Mouse (Mus musculus): ENCODE results near the gene Cyth4.

The Cyth4 gene

DNA sequence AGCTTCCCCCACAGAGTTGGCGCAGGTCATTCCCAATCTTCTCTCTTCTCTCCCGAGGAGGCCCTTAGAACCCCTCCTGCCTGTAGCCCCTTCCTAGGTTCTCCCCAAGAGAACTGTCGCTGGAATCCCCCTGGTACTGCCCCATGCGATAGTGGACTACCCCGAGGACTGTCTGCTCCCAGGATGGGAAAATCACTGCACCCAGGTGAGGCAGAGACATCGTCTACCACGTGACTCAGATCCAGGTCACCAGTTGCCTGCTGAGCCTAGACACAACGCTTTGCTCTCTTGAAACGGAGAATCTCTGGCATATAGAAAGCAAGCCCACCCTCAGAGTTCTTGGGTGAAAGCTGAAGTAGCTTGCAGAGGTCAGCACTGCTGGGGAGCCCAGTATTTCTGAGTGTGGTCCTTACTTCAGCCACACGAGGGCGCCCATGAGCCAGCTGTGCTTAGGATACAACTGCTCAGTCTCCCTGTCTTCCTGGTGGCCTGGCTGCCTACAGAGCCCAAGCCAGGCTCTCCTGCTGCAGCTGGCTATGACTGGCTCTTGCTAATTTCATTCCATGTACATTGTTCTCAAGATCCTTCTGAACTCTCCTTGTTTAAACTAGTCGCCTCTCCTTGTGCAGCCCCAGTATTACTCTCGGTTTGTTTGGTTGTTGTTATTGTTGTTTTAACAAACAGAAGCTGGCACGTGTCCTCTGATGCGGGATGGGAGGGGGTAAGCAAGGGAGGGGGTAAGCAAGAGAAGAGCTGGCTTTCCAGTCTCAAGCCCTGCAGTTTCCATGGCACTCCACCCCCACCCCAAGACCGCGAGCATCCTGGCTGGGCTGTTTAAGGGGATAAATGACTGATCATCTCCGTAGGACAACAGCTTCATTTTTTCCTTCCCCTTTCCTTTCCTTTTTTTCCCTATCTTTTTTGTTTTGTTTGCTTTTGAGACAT, 9.5 kb upstream of the Cyth4 start:
- DNase-seq: peak; percentile 84

DNA sequence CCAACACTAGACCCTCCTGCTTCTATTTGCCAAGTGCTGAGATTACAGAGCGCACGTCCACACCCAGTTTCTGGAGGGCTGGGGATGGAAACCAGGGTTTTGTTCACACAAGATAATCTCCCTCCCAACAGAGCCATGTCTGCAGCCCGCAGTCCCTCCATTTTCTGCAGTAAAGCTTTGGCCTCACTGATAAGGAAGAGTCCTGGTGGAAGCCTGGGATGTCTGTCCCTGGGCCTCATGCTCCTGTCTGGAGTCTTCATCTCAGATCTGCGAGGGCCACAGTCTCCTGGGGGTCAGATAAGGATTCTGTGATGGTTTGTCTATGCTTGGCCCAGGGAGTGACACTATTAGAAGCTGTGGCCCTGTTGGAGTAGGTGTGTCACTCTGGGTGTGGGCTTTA, 8.8 kb upstream of the Cyth4 start:
- DNase-seq: no peak

DNA sequence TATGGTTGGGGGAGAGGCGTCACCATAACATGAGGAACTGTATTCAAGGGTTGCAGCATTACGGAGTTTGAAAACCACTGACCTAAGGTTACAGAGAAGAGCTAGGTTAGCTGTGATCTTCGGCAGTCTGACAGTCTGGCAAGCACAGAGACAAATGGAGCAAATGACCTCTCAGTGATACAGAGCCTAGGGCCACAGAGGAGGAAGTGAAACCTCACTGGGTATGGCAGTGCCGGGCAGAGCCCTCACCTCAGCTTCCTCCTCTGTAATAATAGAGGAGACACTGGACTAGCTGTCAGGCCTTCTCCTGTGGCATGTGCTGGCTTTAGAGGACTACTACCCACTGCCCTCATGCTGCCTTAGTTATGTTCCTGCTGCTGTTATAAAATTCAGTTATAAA, 7.9 kb upstream of the Cyth4 start:
- peak; percentile 27 for DNase-seq

DNA sequence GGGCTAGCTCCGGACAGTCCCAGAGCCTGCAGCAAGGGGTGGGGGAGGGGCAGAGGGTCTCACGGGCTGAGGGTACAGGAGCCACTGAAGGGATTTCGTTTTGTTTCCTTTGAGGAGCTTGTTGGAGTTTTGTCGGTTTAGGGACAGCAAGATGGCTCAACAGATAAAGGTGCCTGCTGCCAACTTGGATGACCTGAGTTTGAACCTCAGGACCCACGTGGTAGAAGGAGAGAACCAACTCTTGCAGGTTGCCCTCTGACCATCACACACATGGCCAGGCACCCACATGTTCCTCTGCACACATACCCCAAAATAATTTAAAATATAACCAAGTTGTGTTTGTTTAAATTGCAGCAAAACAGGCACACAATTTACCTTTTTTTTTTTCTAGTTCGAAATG, 6.9 kb upstream of the Cyth4 start:
- DNase-seq: no peak

DNA sequence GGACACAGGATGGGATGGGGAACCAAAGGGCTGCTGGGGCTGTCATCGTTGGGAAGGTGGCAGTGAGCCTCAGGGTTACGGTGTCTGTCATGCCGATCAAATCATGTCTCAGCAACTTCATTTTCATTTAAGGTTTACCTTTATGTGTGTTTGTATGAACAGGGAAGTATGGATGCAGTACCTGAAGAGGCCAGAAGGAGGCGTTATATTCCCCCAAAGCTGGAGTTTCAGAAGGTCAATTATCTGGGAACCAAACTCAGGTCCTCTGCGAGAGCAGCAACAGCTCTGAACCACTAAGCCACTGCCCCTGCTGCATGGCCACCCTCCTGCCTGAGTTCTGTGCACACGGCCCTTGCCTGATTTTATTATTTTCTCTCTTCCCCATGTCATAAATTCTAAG, 6.1 kb upstream of the Cyth4 start:
- no peak for DNase-seq

DNA sequence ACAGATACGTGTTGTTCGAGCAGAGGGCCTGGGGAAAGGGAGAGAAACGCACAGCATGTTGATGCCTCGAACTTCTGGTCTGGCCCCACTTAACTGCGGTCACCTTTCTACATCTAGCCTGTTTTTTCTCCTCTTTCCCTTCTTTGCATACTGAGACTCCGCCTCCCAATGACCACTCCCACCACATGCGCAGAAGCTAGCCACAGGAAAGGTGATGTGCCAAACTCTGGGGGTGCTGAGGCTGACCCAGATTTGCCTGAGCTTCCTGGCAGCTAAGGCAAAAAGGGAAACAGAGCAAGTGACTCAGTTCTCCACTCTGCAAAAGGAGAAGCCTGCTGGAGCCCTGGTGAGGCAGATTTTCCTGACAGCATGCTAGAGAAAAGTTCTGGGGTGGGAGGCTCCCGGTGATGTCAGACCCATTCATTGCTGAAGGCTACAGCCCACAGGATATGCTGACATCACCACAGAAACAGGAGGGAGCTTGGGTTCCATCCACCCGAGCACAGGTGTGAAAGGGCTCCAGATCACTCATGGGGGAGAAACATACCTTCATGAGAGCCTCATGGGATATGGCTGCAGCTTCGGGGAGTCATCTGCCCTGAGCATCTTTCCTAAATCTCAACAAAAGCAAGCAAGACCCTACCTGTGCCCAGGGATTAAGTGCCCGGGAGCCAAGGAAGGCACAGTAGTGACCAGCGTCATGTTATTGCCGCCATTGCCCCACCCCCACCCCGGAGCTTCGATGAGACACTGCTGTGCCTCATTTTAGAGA, 5.0 kb upstream of the Cyth4 start:
- no peak for DNase-seq

DNA sequence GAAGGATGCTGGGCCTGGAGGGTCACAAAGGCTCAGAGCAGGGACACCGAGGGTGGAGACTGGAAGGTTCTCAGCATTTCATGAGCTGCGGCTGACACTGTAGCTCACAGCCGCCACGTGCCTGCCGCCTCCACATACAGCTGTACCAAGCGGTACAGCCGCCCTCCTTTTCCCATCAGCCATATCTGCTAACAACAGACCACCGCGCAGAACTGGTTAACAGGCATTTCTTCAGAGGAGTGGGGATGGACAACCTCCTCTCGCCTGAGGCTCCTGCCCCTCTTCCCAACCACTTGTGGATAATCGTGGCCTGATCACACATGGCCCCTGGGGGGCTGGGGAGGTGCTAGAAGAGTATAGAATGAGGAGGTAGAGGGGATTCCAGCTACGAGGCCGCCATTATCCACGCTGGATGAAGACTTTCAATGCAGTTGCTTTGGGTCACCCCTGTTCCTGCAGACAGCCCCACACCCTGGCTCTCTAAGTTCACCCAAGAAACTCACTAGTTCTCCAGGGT, 4.3 kb upstream of the Cyth4 start:
- DNase-seq: no peak

DNA sequence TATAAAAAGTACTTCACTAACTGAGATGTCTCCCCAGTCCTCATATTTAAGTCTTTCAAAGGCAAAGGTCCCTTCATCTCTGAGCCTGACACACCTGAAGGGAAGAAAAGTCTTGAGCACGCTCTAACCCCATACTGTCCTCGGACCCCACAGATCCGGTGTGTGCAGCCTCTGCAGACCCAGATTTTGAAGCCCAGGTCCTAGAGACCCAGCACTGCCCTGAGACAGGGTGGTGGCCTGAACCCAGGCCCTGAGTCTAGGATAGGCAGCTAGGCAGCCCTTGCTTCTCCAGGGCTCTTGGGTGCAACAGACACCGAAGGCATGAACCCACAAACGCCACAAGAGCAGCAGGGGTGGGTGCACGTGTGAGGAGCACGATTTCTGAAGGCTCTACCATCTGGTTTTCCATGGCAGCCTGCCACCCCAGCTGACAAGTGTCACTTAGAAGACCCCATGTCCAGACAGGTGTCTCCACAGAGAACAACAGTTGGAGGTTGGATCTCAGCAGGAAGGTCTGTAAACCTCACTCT, 2.9 kb upstream of the Cyth4 start:
- no peak for DNase-seq

DNA sequence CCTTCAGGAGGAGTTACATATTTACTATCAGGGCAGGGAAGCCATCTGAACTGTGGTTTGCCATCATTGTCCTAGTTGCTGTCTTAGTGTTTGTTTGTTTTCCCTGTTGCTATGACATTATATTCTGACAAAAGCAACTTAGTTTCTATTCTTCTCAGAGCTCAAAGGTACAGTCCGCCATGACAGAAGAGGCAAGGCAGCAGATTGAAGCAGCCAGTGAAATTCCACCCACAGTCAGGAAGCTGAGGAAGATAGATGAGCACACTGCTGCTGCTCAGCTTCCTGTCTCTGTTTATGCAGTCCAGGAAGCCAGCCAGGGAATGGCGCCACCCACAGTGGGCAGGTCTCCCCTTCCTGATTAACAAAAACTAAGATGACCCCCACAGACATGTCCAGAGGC, 2.0 kb upstream of the Cyth4 start:
- no peak for DNase-seq

DNA sequence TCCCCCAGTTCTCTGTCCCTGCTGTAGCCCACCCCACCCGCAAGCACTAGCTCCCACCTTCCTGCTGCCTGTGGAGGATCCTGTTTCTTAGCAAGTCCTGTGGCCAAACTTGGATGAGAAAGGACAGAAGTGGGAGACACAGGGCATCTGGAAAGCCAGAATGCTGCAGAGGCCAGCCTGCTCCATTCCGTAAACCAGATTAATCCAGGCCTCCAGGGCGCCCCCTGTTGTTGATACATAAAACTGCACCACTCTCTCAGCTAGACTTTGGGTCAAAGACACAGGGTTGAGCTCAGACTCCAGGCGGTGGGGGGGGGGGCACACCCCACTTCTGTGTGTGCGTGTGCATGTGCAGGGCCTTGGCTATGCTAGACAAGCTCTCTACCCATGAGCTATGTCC, 1.4 kb upstream of the Cyth4 start:
- DNase-seq: no peak

DNA sequence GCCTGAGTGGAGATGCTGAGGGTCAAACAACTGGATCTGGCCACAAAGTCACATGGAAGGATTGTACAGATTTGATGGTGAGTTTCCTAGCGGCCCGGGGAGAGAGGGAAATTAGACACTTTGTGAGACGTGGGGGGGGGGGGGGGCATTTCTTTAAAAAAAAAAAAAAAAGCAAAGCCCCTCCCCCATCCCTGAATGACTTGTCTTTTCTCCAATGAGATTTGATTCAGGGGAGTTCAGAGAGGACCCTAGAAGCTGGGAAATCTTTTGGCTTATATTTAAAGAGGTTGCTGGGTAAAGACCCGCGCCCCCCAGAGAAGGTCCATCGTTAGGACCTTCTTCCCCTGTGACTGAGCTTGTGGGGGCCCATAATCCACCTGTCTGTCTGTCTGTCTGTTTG, 343 bp upstream of the Cyth4 start:
- no peak for DNase-seq

DNA sequence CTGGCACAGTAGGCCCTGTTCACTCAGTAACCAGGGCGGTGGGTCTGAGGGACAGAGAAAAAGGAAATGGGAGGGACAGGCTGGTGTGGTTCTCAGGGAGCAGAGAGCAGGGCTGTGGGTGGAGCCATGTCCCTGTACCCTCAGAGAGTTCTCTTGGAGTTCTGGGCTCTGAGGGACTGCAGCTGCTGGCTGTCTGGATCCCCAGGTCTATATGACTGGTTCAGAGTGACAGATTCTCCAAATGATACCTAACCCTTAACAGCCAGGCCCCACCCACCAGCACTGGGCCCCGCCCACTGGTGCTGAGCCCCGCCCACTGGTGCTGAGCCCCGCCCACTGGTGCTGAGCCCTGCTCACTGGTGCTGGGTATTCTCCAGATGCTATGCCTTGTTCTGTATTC, 882 bp downstream of the Cyth4 start:
- peak; percentile 18 for DNase-seq

DNA sequence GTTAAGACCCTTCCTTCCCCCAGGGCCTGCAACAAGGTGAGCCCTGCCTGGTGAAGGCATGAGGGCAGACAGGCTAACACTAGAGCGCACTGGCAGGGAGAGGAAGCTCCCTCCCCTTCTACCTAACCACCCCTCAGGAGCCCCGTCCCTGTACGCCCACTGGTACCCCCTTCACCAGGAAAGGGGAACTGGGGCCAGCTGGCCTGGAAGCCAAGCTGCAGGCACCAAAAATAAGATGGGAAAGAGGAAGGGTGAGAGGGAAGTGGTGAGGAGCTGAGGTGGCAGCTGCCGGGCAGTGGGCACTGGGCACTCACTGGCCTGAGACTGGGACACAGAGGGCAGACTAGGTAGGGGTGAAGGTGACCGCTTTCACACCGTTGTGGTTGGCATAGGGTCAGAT, 2.3 kb downstream of the Cyth4 start:
- DNase-seq: no peak

DNA sequence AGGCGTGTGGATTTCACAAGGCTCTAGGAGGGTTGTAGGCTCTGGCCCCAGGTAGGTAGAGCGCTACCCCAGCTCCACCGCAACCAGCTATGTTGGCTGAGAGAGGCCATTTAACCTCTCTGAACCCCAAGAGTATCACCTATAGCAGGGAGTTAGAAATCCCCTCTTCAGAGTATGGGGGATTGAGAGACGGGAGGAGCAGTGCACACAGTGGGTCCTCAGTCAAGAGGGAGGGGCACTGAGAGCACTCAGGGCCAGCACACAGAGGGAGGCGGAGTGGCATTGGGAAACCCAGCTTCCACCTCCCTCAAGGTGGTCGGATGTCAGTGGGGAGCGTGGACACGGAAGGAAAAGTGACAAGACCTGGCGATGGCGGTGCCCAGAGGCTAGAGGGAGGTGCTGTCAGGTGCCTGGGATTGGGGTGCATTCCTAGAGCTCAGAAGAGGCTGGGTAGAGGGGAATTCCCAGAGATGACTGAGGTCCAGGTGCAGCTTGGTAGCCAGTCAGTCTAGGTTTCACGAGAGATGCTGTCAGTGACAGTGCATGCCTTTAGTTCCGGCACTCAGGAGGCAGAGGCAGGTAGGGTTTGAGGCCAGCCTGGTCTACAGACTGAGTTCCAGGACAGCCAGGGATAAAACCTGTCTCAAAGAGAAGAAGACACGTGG, 2.8 kb downstream of the Cyth4 start:
- DNase-seq: no peak

DNA sequence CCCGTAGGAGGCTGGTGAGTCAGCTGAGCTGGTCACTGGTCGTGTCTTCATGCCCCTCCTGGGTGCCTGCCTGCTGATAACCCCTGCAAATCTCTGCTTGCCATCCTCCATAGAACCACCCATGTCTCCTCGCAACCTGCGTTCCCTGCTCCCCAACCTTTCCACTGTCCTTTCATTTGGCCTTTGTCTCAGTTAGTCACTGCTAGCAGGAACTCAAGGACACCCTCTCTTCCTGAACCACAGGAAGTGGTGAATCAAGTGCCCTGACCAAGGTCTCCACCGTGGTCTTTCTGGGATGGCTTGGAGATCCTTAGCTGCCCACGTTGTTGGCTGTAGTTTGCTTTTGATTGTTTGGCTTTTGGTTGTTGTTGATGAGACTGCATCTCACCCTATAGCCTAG, 4.3 kb downstream of the Cyth4 start:
- DNase-seq: no peak

DNA sequence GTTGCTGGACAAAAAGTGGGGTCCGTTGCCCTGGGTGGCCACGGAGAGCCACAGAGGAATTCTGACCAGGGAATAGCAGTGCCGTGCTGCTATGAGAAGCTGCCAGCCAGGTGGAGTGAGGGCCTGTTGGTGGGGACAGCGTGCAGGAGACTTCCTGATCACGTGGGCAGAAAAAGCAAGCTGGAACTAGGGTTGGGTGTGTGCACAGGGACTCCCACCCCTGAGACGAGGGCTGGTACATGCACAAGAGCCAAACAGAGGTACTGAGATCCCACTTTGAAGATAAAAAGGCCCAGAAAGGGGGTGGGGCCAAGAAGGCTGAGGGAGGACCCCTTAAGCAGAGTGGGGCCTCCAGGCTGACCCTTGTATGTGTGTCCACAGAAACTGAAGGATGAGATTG, 7.4 kb downstream of the Cyth4 start:
- no peak for DNase-seq

DNA sequence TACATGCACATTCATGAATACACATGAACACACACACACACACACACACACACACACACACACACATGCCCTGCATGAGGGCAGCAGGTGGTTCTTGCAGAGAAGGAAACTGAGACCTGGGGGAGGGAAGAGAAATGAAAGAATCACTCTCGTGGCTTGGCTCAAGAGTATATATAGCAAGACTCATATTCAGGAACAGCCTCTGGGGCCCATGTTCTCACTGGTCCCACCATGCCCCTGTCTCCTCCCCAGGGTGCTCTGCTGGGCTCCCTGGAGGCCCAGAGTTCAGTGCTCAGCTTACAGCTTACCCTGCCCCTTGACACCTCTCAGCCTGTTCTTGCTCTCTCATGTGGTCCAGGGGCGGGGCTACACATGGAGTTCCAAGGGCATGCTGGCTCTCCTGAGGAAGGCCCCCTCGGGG, 8.5 kb downstream of the Cyth4 start:
- DNase-seq: no peak

DNA sequence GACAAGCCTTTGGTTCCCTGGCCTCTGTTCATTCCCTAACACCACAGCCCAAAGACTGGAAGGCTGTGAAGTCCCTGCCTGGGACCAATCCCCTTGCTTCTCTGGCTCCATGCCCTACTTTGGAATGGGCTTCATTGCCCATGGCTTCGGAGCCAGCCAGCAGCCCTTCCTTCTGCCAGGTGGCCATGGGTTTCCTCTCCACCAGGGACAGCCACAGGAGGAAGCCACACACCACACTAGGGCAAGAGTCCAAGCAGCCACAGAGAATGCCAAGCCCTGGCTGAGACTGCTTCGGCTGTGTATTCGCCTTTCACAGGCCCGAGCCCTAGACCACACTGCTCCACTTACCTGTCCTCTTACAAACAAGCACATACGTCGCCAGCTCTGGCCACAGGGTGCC, 9.2 kb downstream of the Cyth4 start:
- no peak for DNase-seq

DNA sequence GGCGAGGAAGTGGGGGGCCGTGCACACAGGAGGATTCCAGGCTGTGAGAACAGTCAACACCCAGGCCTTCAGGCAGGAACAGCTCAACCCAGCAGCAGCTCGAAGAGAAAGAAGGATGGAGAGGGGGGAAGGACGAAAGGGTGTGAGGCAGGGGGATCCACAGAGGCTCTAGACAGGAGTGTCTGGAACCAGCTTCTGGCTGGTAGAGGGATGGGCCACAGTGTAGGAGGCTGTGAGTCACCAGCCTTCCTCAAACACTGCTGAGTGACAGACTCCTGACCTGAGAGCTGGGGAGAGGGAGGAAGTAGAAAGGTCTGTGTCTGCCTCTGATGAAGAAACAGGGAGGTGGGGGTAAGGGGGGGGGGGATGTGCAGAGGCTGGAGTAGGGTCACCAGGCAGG, 10.6 kb downstream of the Cyth4 start:
- no peak for DNase-seq

DNA sequence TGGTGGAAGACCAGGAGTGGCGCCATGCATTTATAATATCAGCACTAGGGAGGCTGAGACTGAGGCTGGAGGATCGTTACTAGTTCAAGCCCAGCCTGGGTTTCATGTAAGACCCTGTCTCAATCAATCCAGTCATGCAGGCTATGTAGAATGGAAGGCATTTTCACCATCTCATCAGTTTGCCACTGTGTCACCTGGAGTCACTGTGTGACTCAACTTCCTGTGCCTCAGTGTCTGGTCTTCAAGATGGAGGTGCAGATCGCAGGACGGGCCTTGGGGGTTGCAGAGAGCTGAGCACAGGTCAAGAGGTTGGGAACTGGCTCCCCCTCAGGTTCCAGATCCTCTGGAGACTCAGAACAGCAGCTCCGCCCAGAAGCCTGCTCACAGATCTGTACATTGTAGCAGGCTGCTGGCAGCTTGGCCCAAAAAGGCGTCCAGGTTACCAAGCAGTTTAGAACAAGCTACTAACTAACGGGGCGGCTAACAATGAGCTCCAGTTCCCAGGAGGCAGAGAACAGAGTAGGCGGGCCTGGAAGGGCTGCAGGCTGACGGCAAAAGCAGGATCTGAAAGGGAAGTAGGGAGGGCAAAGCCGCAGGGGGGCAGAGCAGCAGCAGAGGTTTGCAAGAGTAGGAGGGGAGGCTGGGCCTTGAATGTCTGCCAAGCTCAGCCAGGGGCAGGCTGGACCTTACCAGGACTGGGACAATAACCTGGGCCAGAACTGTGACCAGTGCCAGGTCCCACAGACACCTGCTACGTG, 14.0 kb downstream of the Cyth4 start:
- no peak for DNase-seq

DNA sequence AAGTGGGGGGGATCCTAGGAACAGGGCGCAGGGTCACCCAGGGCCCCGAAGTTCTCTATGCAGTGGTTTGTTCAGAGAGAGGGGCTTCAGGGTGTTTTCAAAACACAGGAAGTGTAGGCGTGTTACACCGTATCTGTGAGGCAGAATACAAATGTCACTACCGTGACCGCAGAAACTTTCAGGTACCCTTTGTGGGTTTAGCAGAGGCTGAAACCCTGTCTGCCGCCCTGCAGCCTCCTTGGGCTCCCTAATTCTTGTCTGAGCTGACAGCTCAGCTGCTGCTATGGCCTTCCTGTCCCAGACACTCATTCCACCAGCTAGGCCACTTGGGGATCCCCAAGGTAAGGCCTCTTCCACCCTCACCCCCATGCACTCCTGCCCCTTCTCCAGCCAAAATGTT, 17.7 kb downstream of the Cyth4 start:
- DNase-seq: no peak

DNA sequence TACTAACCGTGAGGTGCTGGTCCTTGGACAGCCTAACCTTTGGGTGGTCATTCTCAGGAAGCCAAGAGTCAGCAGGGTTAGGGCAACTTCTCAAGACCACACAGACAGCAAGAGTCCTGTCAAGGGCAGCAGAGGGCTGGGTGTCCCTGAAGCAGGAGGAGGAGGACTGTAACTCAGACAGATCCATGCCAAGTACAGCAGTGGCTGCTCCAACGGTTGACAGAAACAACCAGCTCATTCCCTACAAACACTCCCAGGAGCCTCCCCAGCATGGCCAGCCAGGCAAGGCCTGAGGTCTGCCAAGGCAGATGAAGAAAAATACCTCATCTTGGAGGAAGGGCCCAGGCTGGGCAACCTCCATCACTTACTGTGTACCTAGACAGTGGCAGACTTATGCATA, 20.1 kb downstream of the Cyth4 start:
- no peak for DNase-seq

DNA sequence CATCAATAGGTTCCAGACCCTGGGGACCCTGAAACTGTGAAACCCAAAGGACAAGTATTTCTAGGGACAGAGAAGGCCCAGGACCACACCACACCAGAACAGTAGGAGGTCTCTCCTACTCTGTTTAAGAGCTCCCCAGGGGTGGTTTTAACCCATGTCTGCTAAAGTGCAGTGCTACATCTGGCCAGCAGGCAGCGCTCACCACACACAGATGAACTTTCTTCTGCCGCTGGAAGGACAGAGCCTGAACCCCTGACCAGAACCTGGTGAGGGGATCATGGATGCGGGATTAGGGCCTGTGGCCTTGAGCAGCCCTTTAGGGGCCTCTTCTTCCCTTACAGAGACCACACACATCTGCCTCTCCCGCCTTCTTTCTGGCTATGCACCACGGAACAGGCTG, 26.6 kb downstream of the Cyth4 start:
- peak; percentile 77 for DNase-seq
